Mouse (Mus musculus) MEL (cell line): ENCODE results near the gene 4930564D02Rik. TPM values are rescaled to one million over a fixed set of nuclear protein-coding genes. Genes with fewer than 3 reads are reported as not detected.

ENCODE experiments used
- DNase-seq: peaks from one replicate; pipeline ENCODE4 v3.0.0; 2011; ENCODE audit warnings: low read depth, low spot score
- H3K27ac ChIP-seq: 2 replicates; pipeline ENCODE4 v1.5.1; 2012; ENCODE audit warnings: low read depth, mild to moderate bottlenecking, control low read depth, low read length, moderate library complexity; ENCODE audit not compliant: control insufficient read depth
- H3K27me3 ChIP-seq, 2 experiments: fragments of 150-350 bp in 1 of 2; sonication (generic) in 1 of 2; 2 replicates each; pipeline ENCODE4 v1.6.1; 2012; ENCODE audit warnings: low read length in 2 of 2, mild to moderate bottlenecking in 2 of 2, improper control_type of control experiment in 1 of 2, moderate library complexity in 1 of 2; ENCODE audit not compliant: insufficient read depth in 2 of 2, control insufficient read depth in 1 of 2
- H3K36me3 ChIP-seq, 2 experiments: 2 replicates each; pipeline ENCODE4 v1.6.1; 2012 to 2014; ENCODE audit warnings: low read length in 2 of 2, improper control_type of control experiment in 1 of 2, inconsistent platforms in 1 of 2, mild to moderate bottlenecking in 1 of 2; ENCODE audit not compliant: insufficient read depth in 2 of 2, control insufficient read depth in 1 of 2
- H3K4me1 ChIP-seq, 2 experiments: fragments of 150-350 bp in 1 of 2; sonication (generic) in 1 of 2; 2 replicates each; pipeline ENCODE4 v1.6.1; 2012; ENCODE audit warnings: low read length in 2 of 2, improper control_type of control experiment in 1 of 2, mild to moderate bottlenecking in 1 of 2; ENCODE audit not compliant: insufficient read depth in 2 of 2, control insufficient read depth in 1 of 2
- H3K4me3 ChIP-seq, 2 experiments: fragments of 150-350 bp in 1 of 2; sonication (generic) in 1 of 2; 2 replicates each; pipeline ENCODE4 v1.5.1; 2012; ENCODE audit warnings: low read depth in 2 of 2, low read length in 2 of 2, mild to moderate bottlenecking in 2 of 2, moderate library complexity in 2 of 2, control low read depth in 1 of 2, improper control_type of control experiment in 1 of 2; ENCODE audit not compliant: control insufficient read depth in 1 of 2, insufficient read depth in 1 of 2
- H3K79me2 ChIP-seq: 2 replicates; pipeline ENCODE4 v1.6.1; 2012; ENCODE audit warnings: mild to moderate bottlenecking, low read length, moderate library complexity; ENCODE audit not compliant: control insufficient read depth, poor library complexity, insufficient read depth
- H3K9ac ChIP-seq: 2 replicates; pipeline ENCODE4 v1.6.1; 2012; ENCODE audit warnings: low read depth, mild to moderate bottlenecking, control low read depth, low read length, moderate library complexity; ENCODE audit not compliant: control insufficient read depth, poor library complexity, severe bottlenecking
- H3K9me3 ChIP-seq: fragments of 150-350 bp; sonication (generic); replicated peaks from 2 replicates; pipeline ENCODE4 v1.6.1; 2012; ENCODE audit warnings: mild to moderate bottlenecking, low read length, improper control_type of control experiment, moderate library complexity; ENCODE audit not compliant: insufficient read depth
- BHLHE40 ChIP-seq: IDR thresholded peaks from 2 replicates; pipeline ENCODE4 v1.6.1; 2012; ENCODE audit warnings: low read depth, mild to moderate bottlenecking, inconsistent platforms, low read length, improper control_type of control experiment, borderline replicate concordance
- CHD2 ChIP-seq: IDR thresholded peaks from 2 replicates; pipeline ENCODE4 v1.6.1; 2011; ENCODE audit warnings: low read length, improper control_type of control experiment
- EP300 ChIP-seq, 2 experiments: IDR thresholded peaks; 2 replicates each; pipeline ENCODE4 v1.6.1; 2011; ENCODE audit warnings: improper control_type of control experiment in 2 of 2, low read length in 2 of 2, low read depth in 1 of 2, mild to moderate bottlenecking in 1 of 2
- GABPA ChIP-seq: IDR thresholded peaks from 2 replicates; pipeline ENCODE4 v1.6.1; 2012; ENCODE audit warnings: low read depth, mild to moderate bottlenecking, inconsistent platforms, low read length, improper control_type of control experiment, moderate library complexity
- GATA1 ChIP-seq: IDR thresholded peaks from 2 replicates; pipeline ENCODE4 v1.6.1; 2011; ENCODE audit warnings: low read depth, low read length, improper control_type of control experiment
- HCFC1 ChIP-seq: IDR thresholded peaks from 2 replicates; pipeline ENCODE4 v1.6.1; 2012; ENCODE audit warnings: low read depth, mild to moderate bottlenecking, inconsistent platforms, low read length, improper control_type of control experiment, moderate library complexity
- KAT2A ChIP-seq: conservative IDR thresholded peaks from 2 replicates; pipeline ENCODE4 v1.6.1; 2012; ENCODE audit warnings: low read depth, low read length, improper control_type of control experiment, inconsistent platforms
- MAX ChIP-seq: IDR thresholded peaks from 2 replicates; pipeline ENCODE4 v1.6.1; 2011; ENCODE audit warnings: low read length, improper control_type of control experiment
- MYB ChIP-seq: IDR thresholded peaks from 2 replicates; pipeline ENCODE4 v1.6.1; 2011; ENCODE audit warnings: mild to moderate bottlenecking, low read depth, low read length, improper control_type of control experiment
- NELFE ChIP-seq: IDR thresholded peaks from 2 replicates; pipeline ENCODE4 v1.6.1; 2011; ENCODE audit warnings: low read depth, low read length, improper control_type of control experiment
- NRF1 ChIP-seq: IDR thresholded peaks from 2 replicates; pipeline ENCODE4 v1.6.1; 2014; ENCODE audit warnings: low read depth, mild to moderate bottlenecking, inconsistent platforms, low read length, improper control_type of control experiment, moderate library complexity; ENCODE audit not compliant: poor library complexity, insufficient read depth, severe bottlenecking
- POLR2AphosphoS2 ChIP-seq: IDR thresholded peaks from 2 replicates; pipeline ENCODE4 v1.6.1; 2011; ENCODE audit warnings: low read length, improper control_type of control experiment
- RCOR1 ChIP-seq: IDR thresholded peaks from 2 replicates; pipeline ENCODE4 v1.6.1; 2012; ENCODE audit warnings: low read depth, mild to moderate bottlenecking, inconsistent platforms, low read length, improper control_type of control experiment
- SMC3 ChIP-seq: IDR thresholded peaks from 2 replicates; pipeline ENCODE4 v1.6.1; 2011; ENCODE audit warnings: low read depth, low read length, improper control_type of control experiment
- TAL1 ChIP-seq: IDR thresholded peaks from 2 replicates; pipeline ENCODE4 v1.6.1; 2012; ENCODE audit warnings: mild to moderate bottlenecking, inconsistent platforms, low read length, moderate library complexity, mixed read lengths
- TCF12 ChIP-seq: IDR thresholded peaks from 2 replicates; pipeline ENCODE4 v1.6.1; 2014; ENCODE audit warnings: low read depth, mild to moderate bottlenecking, inconsistent platforms, low read length, improper control_type of control experiment, moderate library complexity
- UBTF ChIP-seq: IDR thresholded peaks from 2 replicates; pipeline ENCODE4 v1.6.1; 2012; ENCODE audit warnings: low read depth, mild to moderate bottlenecking, inconsistent platforms, low read length, improper control_type of control experiment, moderate library complexity, borderline replicate concordance; ENCODE audit not compliant: insufficient read depth
- USF2 ChIP-seq, 2 experiments: IDR thresholded peaks; 2 replicates each; pipeline ENCODE4 v1.6.1; 2011 to 2012; ENCODE audit warnings: improper control_type of control experiment in 2 of 2, low read length in 2 of 2, borderline replicate concordance in 1 of 2, inconsistent platforms in 1 of 2, low read depth in 1 of 2, mild to moderate bottlenecking in 1 of 2; ENCODE audit not compliant: insufficient read depth in 1 of 2
- ZC3H11A ChIP-seq: IDR thresholded peaks from 2 replicates; pipeline ENCODE4 v1.6.1; 2012; ENCODE audit warnings: low read depth, mild to moderate bottlenecking, inconsistent platforms, low read length, improper control_type of control experiment
- ZKSCAN1 ChIP-seq: IDR thresholded peaks from 2 replicates; pipeline ENCODE4 v1.6.1; 2012; ENCODE audit warnings: low read depth, mild to moderate bottlenecking, inconsistent platforms, low read length, improper control_type of control experiment, moderate library complexity
- ZMIZ1 ChIP-seq: IDR thresholded peaks from 2 replicates; pipeline ENCODE4 v1.6.1; 2012; ENCODE audit warnings: low read depth, mild to moderate bottlenecking, inconsistent platforms, low read length, improper control_type of control experiment, moderate library complexity
- ZNF384 ChIP-seq: IDR thresholded peaks from 2 replicates; pipeline ENCODE4 v1.6.1; 2012; ENCODE audit warnings: low read depth, mild to moderate bottlenecking, inconsistent platforms, low read length, improper control_type of control experiment
- polyA plus RNA-seq, 2 experiments: library from polyadenylated mRNA; stranded (reverse) in 1 of 2; unstranded in 1 of 2; fragments of >175 nt in 1 of 2; fragments of >200 nt in 1 of 2; gene quantifications; 2 replicates each; pipeline versions ENCODE4 v1.2.1 to v1.2.4; 2012; ENCODE audit warnings: low replicate concordance in 2 of 2, low read depth in 1 of 2; ENCODE audit not compliant: insufficient read length in 2 of 2, insufficient read depth in 1 of 2, missing spikeins in 1 of 2
- total RNA-seq: library from RNA; depleted of rRNA; stranded (reverse); fragments of 300-350 nt; gene quantifications from 2 replicates; pipeline ENCODE4 v1.2.3, GENCODE M21; 2012

Gene 4930564D02Rik
- total and polyA plus RNA-seq, 3 experiments = not detected

DNA sequence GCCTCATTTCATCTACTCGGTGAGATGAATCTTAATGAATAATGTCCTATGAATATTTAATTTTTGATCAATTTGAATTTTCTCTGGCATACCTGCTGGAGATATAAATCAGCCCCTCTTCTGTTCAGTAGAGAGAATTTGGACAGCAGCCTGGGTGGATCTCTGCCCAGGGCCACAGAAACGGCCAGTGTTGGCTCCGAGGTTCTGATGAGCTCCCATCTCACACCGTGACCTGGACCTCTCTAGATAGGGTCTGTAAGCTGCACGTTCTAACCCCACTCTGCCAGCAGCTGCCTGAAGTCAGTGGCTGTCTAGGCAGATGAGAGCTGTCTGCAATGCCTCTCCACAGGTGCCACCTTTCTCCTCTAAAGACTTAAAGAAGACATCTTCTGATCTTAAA lies 28.4 kb downstream of the 4930564D02Rik start:
- Histone ChIP-seq H3K79me2 (no peaks in the 10 kb centered on the region), H3K4me3 (no peak overlapping the region), H3K36me3 (no peaks in the 10 kb centered on the region), H3K27me3 (no peaks in the 10 kb centered on the region; a peak in 1 of 4 replicates), H3K4me1 (no peaks in the 10 kb centered on the region), H3K27ac (no peak overlapping the region), H3K9me3 (no peaks in the 10 kb centered on the region), H3K9ac (no peak overlapping the region)
- DNase-seq = no peak
- TF ChIP-seq ZC3H11A (no peak), USF2 (IDR thresholded peaks at IDR 0.05; ENCODE audit: borderline replicate concordance in 1 of 2, insufficient read depth in 1 of 2, low read depth in 1 of 2, low read length in 2 of 2) (no peak), ZMIZ1 (no peak), NELFE (no peak), BHLHE40 (no peak), UBTF (no peak), MYB (no peak), POLR2AphosphoS2 (no peak), GATA1 (no peak), TAL1 (no peak), EP300 (IDR thresholded peaks at IDR 0.05; ENCODE audit: low read depth in 1 of 2, low read length in 2 of 2) (no peak), RCOR1 (no peak), CHD2 (no peak), ZNF384 (no peak), KAT2A (no peak), ZKSCAN1 (no peak), TCF12 (no peak)

DNA sequence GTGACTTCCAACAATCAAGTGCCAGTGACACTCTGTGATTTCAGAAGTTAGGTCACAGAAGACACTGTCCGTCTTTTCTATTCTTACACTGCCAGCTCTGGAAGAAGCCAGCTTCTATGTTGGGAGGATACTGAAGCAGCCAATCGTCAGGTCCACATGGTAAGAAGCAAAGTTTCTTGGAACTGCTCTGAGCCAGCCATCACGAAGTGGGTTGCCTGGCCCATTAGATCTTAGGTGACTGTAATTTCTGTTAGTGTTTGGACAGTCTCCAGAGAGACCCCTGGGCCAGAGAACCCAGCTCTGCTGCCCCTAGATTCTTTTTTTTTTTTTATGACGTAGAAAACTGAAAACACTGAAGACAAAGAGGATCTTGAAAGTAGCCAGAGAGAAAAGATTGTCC lies 30.9 kb downstream of the 4930564D02Rik start:
- no peaks in the 10 kb centered on the region for H3K4me1 ChIP-seq
- no peak overlapping the region for H3K9ac ChIP-seq
- H3K9me3 ChIP-seq = no peaks in the 10 kb centered on the region
- H3K36me3 ChIP-seq = no peaks in the 10 kb centered on the region
- no peaks in the 10 kb centered on the region for H3K79me2 ChIP-seq
- DNase-seq = no peak
- no peak overlapping the region for H3K27ac ChIP-seq
- H3K27me3 ChIP-seq = no peaks in the 10 kb centered on the region; a peak in 1 of 4 replicates
- no peak for TF ChIP-seq MAX
- TF ChIP-seq SMC3 = no peak
- TF ChIP-seq HCFC1 = no peak
- TF ChIP-seq NRF1 = no peak
- TF ChIP-seq UBTF = no peak
- TF ChIP-seq GABPA = no peak
- TF ChIP-seq ZKSCAN1 = no peak
- no peak for TF ChIP-seq GATA1
- no peak overlapping the region for H3K4me3 ChIP-seq
